Mouse (Mus musculus) layer of hippocampus, adult 2 months (tissue): ENCODE data around the gene Rtf1. TPM values are rescaled to one million over a fixed set of nuclear protein-coding genes. Genes with fewer than 3 reads are reported as not detected.
"Not testable (repeated sequence)": the region's sequence is repeated elsewhere in the genome, so short reads cannot be mapped to it uniquely, and the experiment has no call there.

Experiments used
- DNase-seq, 2 experiments: peaks; one replicate each; pipeline ENCODE4 v3.0.0; 2022; ENCODE audit warnings: low spot score in 2 of 2
- H3K27ac ChIP-seq: fragments of 200-600 bp; 2 replicates; pipeline ENCODE4 v1.8.1; 2022
- H3K4me3 ChIP-seq: fragments of 200-600 bp; 2 replicates; pipeline ENCODE4 v1.8.1; 2022; ENCODE audit warnings: mild to moderate bottlenecking
- CTCF ChIP-seq: fragments of 200-600 bp; conservative IDR thresholded peaks from 2 replicates; pipeline ENCODE4 v1.8.1; 2022; ENCODE audit warnings: antibody characterized with exemption, mild to moderate bottlenecking, moderate library complexity
- total RNA-seq, 2 experiments: library from RNA; stranded (reverse); gene quantifications; 2 replicates each; pipeline ENCODE4 v1.2.3; 2021

Gene Rtf1
- total RNA-seq, 2 experiments from 2014 or later = 60.3 to 62.9 TPM

GRCm38 (mm10) chr2:119696111-119696510 is 21.2 kb downstream of the Rtf1 start:
- no peak for DNase-seq
- H3K4me3 ChIP-seq = no peak overlapping the region

GRCm38 (mm10) chr2:119698472-119698871 is 23.6 kb downstream of the Rtf1 start:
- no peak for TF ChIP-seq CTCF
- Histone ChIP-seq H3K27ac (peak overlapping the region; percentile 52; the same call in 1 of the 2 replicates), H3K4me3 (no peak overlapping the region)
- DNase-seq = no peak

More at GRCm38 (mm10) chr2:119696111-119696510, 21.2 kb downstream of the Rtf1 start:
- no peak for TF ChIP-seq CTCF
- H3K27ac ChIP-seq = no peak overlapping the region

GRCm38 (mm10) chr2:119699962-119700361 is 25.1 kb downstream of the Rtf1 start:
- DNase-seq = peak in 1 of 2 experiments; percentile 17
- Histone ChIP-seq H3K4me3 (no peak overlapping the region), H3K27ac (peak overlapping the region; percentile 46; the same call in 1 of the 2 replicates)
- TF ChIP-seq CTCF = no peak

GRCm38 (mm10) chr2:119703171-119703570 is 28.3 kb downstream of the Rtf1 start:
- Histone ChIP-seq H3K27ac (peak overlapping the region; percentile 72), H3K4me3 (no peak overlapping the region)
- TF ChIP-seq CTCF = no peak
- peak; percentile 59 to 66 for DNase-seq

GRCm38 (mm10) chr2:119707676-119708075 is 32.8 kb downstream of the Rtf1 start:
- DNase-seq = no peak

GRCm38 (mm10) chr2:119710011-119710410 is 35.1 kb downstream of the Rtf1 start:
- TF ChIP-seq CTCF = no peak
- DNase-seq = no peak
- Histone ChIP-seq H3K4me3 (no peak overlapping the region), H3K27ac (no peak overlapping the region)

More at GRCm38 (mm10) chr2:119707676-119708075, 32.8 kb downstream of the Rtf1 start:
- no peak overlapping the region for H3K4me3 ChIP-seq
- H3K27ac ChIP-seq = no peak overlapping the region
- no peak for TF ChIP-seq CTCF

GRCm38 (mm10) chr2:119715868-119716267 is 41.0 kb downstream of the Rtf1 start:
- not testable (repeated sequence) for H3K4me3 ChIP-seq, DNase-seq
- peak overlapping the region; percentile 47; the same call in 1 of the 2 replicates for H3K27ac ChIP-seq

- DNase-seq = peak; percentile 47 to 76
- Histone ChIP-seq H3K27ac (peak overlapping the region; percentile 81), H3K4me3 (no peak overlapping the region)
- no peak for TF ChIP-seq CTCF
These were observed 46.2 kb downstream of the Rtf1 start for GRCm38 (mm10) chr2:119721070-119721469.

GRCm38 (mm10) chr2:119727762-119728416 is 53.0 kb downstream of the Rtf1 start:
- no peak for TF ChIP-seq CTCF
- DNase-seq = no peak

GRCm38 (mm10) chr2:119730735-119731134 is 55.9 kb downstream of the Rtf1 start:
- no peak for DNase-seq
- TF ChIP-seq CTCF = no peak
- no peak overlapping the region for H3K4me3 ChIP-seq
- H3K27ac ChIP-seq = no peak overlapping the region

More at GRCm38 (mm10) chr2:119727762-119728416, 53.0 kb downstream of the Rtf1 start:
- Histone ChIP-seq H3K27ac (no peak overlapping the region), H3K4me3 (no peak overlapping the region)

GRCm38 (mm10) chr2:119737124-119737523 is 62.3 kb downstream of the Rtf1 start:
- Histone ChIP-seq H3K27ac (no peak overlapping the region), H3K4me3 (no peak overlapping the region)
- DNase-seq = no peak
- TF ChIP-seq CTCF = no peak

- TF ChIP-seq CTCF = no peak
- no peak overlapping the region for H3K27ac ChIP-seq
- DNase-seq = no peak
- no peak overlapping the region for H3K4me3 ChIP-seq
These were observed 65.7 kb downstream of the Rtf1 start for GRCm38 (mm10) chr2:119740567-119740966.

- peak within 1 kb of the TSS; percentile 76 for H3K4me3 ChIP-seq
- DNase-seq = peak in 1 of 2 experiments; percentile 74
- H3K27ac ChIP-seq = peak within 1 kb of the TSS; percentile 98
- no peak for TF ChIP-seq CTCF
These were observed 66.9 kb downstream of the Rtf1 start, which contains the start of gene Itpka for GRCm38 (mm10) chr2:119741581-119742411. TSS of gene Itpka (plus strand) at chr2:119742337.
